ENCODE assay signal across 11 mouse cellular contexts in the genomic region with DNA sequence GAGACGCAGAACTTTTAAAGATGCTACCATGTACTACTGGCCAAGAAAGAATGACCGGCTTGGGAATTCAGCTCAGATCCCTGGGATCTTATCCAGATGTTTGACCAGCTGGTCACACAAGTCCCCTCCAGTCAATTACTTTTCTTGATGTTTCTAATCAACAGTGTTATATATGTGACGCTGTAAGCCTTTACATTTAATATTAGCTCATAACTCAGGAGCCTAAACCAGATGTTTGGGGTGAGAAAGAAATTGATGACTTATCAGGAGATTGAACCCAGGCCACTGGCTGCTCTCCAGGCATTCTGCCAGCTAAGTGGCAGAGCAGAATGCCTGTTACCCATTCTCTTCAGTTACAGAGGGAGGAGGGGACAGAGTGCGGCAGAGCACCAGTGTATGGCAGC. TPM values are rescaled to one million over a fixed set of nuclear protein-coding genes. Genes with fewer than 3 reads are reported as not detected.
A peak's percentile ranks its signal among the peaks of the same experiment; 100 is the strongest.
DNase-seq lines count a peak whose midpoint lies in the region; ATAC-seq and TF ChIP-seq lines count a peak whose summit lies in the region.
"Had no signal": no experiment of that assay in that cellular context is flagged by ENCODE, and none has a peak within 500 bp of the region (broad histone marks: within the 10 kb centered on the region; RNA-seq: fewer than 3 reads in every experiment).

No protein-coding gene starts in this region.

- WGBS in hindbrain, postnatal 0 days = 54% methylated on average over 4 of the region's 4 CpGs
- 60% methylated on average over 4 of the region's 4 CpGs for WGBS in hindbrain, embryonic 10.5 days
- 56% methylated on average over 4 of the region's 4 CpGs for WGBS in neural tube, embryonic 11.5 days
- WGBS in limb, embryonic 10.5 days = 23% methylated on average over 4 of the region's 4 CpGs
- 75% methylated on average over 4 of the region's 4 CpGs for WGBS in thymus, adult 2 months

- no peak overlapping the region for H3K9ac ChIP-seq in hindbrain, postnatal 0 days (replicated peaks; ENCODE audit: low read length)
- H3K9ac ChIP-seq in neural tube, embryonic 11.5 days (ENCODE audit: low read length) = no peak overlapping the region

- peak; percentile 5; the same call in 1 of the 2 replicates for ATAC-seq in hindbrain, postnatal 0 days
- ATAC-seq in neural tube, embryonic 11.5 days (ENCODE audit: insufficient read depth, low FRiP score, low TSS enrichment) = 0 out of 2 replicates have a peak, but pooled peaks have one; percentile 9

- H3K9me3 ChIP-seq in hindbrain, postnatal 0 days (ENCODE audit: low read length) = no peaks in the 10 kb centered on the region
- H3K9me3 ChIP-seq in hindbrain, embryonic 10.5 days = no peaks in the 10 kb centered on the region
- H3K9me3 ChIP-seq in neural tube, embryonic 11.5 days (ENCODE audit: control insufficient read depth, low read length) = no peaks in the 10 kb centered on the region
- no peaks in the 10 kb centered on the region for H3K9me3 ChIP-seq in limb, embryonic 10.5 days (replicated peaks)
- H3K9me3 ChIP-seq: G1E; heart, embryonic 10.5 days had no signal

- TF ChIP-seq CTCF in hindbrain, postnatal 0 days (IDR thresholded peaks at IDR 0.05; ENCODE audit: low read depth) = no peak
- no peak for TF ChIP-seq CTCF in thymus, adult 2 months (IDR thresholded peaks at IDR 0.05; ENCODE audit: borderline replicate concordance, control insufficient read depth, extremely low read depth, insufficient read depth, low read length, poor library complexity)

- no peak overlapping the region for H3K4me3 ChIP-seq in hindbrain, postnatal 0 days (ENCODE audit: low read length)
- no peak overlapping the region for H3K4me3 ChIP-seq in hindbrain, embryonic 10.5 days
- H3K4me3 ChIP-seq in neural tube, embryonic 11.5 days (ENCODE audit: low read depth, low read length) = no peak overlapping the region
- no peak overlapping the region for H3K4me3 ChIP-seq in limb, embryonic 10.5 days
- H3K4me3 ChIP-seq in thymus, adult 2 months (ENCODE audit: control insufficient read depth, insufficient read depth, low read length) = no peak overlapping the region
- H3K4me3 ChIP-seq: heart, embryonic 10.5 days had no signal

- no peak overlapping the region for H3K4me2 ChIP-seq in hindbrain, postnatal 0 days (ENCODE audit: low read depth, low read length)
- no peak overlapping the region for H3K4me2 ChIP-seq in neural tube, embryonic 11.5 days (ENCODE audit: low read depth)
- H3K4me2 ChIP-seq: liver, embryonic 11.5 days had no signal

- H3K27me3 ChIP-seq in hindbrain, postnatal 0 days (ENCODE audit: insufficient read depth, low read length) = no peaks in the 10 kb centered on the region
- H3K27me3 ChIP-seq in hindbrain, embryonic 10.5 days (ENCODE audit: insufficient read depth, poor library complexity, severe bottlenecking) = peaks cover 14% of the 10 kb centered on the region; the same call in 1 of the 2 replicates
- no peaks in the 10 kb centered on the region for H3K27me3 ChIP-seq in neural tube, embryonic 11.5 days (ENCODE audit: control insufficient read depth, insufficient read depth, low read length)
- peaks cover 52% of the 10 kb centered on the region for H3K27me3 ChIP-seq in limb, embryonic 10.5 days (ENCODE audit: low read depth, poor library complexity, severe bottlenecking)
- H3K27me3 ChIP-seq in thymus, adult 2 months (ENCODE audit: control insufficient read depth, insufficient read depth, low read length) = no peaks in the 10 kb centered on the region

- no peak overlapping the region for H3K27ac ChIP-seq in hindbrain, postnatal 0 days
- no peak overlapping the region for H3K27ac ChIP-seq in hindbrain, embryonic 10.5 days
- no peak overlapping the region for H3K27ac ChIP-seq in neural tube, embryonic 11.5 days (ENCODE audit: low read depth, low read length)
- H3K27ac ChIP-seq in limb, embryonic 10.5 days = peak overlapping the region; percentile 43; the same call in 1 of the 2 replicates
- no peak overlapping the region for H3K27ac ChIP-seq in thymus, adult 2 months (ENCODE audit: control insufficient read depth, insufficient read depth, low read length)
- H3K27ac ChIP-seq: heart, embryonic 10.5 days; macrophage had no signal

- no peak for TF ChIP-seq POLR2A in thymus, adult 2 months (IDR thresholded peaks at IDR 0.05; ENCODE audit: control insufficient read depth, extremely low read depth, insufficient read depth, low read length, poor library complexity)

- no peaks in the 10 kb centered on the region for H3K36me3 ChIP-seq in hindbrain, postnatal 0 days (ENCODE audit: insufficient read depth, low read length)
- H3K36me3 ChIP-seq in hindbrain, embryonic 10.5 days = no peaks in the 10 kb centered on the region
- no peaks in the 10 kb centered on the region for H3K36me3 ChIP-seq in neural tube, embryonic 11.5 days (ENCODE audit: control insufficient read depth, insufficient read depth, low read length)
- no peaks in the 10 kb centered on the region for H3K36me3 ChIP-seq in limb, embryonic 10.5 days
- no peaks in the 10 kb centered on the region for H3K36me3 ChIP-seq in thymus, adult 2 months (ENCODE audit: control insufficient read depth, insufficient read depth, low read length)
- H3K36me3 ChIP-seq: G1E; heart, embryonic 10.5 days had no signal

- H3K4me1 ChIP-seq in hindbrain, postnatal 0 days (ENCODE audit: insufficient read depth, low read length) = no peaks in the 10 kb centered on the region
- H3K4me1 ChIP-seq in hindbrain, embryonic 10.5 days (replicated peaks) = peaks cover 9% of the 10 kb centered on the region; the same call in 1 of the 2 replicates
- H3K4me1 ChIP-seq in neural tube, embryonic 11.5 days (ENCODE audit: control insufficient read depth, insufficient read depth, low read length) = peaks cover 4% of the 10 kb centered on the region; the same call in 1 of the 2 replicates
- H3K4me1 ChIP-seq in limb, embryonic 10.5 days = peaks cover 40% of the 10 kb centered on the region
- H3K4me1 ChIP-seq in thymus, adult 2 months (replicated peaks; ENCODE audit: control insufficient read depth, insufficient read depth, low read length) = no peaks in the 10 kb centered on the region
- H3K4me1 ChIP-seq: heart, embryonic 10.5 days had no signal

- DNase-seq in hindbrain, postnatal 0 days (ENCODE audit: low spot score) = no peak
- no peak for DNase-seq in hindbrain, embryonic 10.5 days (ENCODE audit: low spot score)
- DNase-seq in neural tube, embryonic 11.5 days (ENCODE audit: low spot score) = no peak
- no peak for DNase-seq in neural tube, embryonic 10.5 days (ENCODE audit: extremely low spot score, low spot score)
- peak; percentile 51 for DNase-seq in limb, embryonic 10.5 days (ENCODE audit: low spot score)
- no peak for DNase-seq in thymus, adult 2 months
- no peak for DNase-seq in spleen, postnatal 36 days (ENCODE audit: low spot score in 2 of 2)

RNA-seq across cellular contexts. Expression of a gene that starts 9.9 kb away (rescaled TPM):
- total RNA-seq in hindbrain, postnatal 0 days (2014; rRNA removed) = 36.5 and 39.4 TPM in 2 replicates
- 22.5 and 23.9 TPM in 2 replicates for polyA plus RNA-seq in hindbrain, postnatal 0 days (2015; fragmentation: Nextera tagmentation; extraction: Ambion mirVana)
- 36.0 and 38.8 TPM in 2 replicates for polyA plus RNA-seq in hindbrain, embryonic 10.5 days (2016; fragmentation: Nextera tagmentation; extraction: Ambion mirVana)
- polyA plus RNA-seq in neural tube, embryonic 11.5 days (2014; fragmentation: Nextera tagmentation; extraction: Ambion mirVana) = 36.6 and 43.0 TPM in 2 replicates
- 41.5 and 46.9 TPM in 2 replicates for polyA plus RNA-seq in limb, embryonic 10.5 days (2016; fragmentation: Nextera tagmentation; extraction: Ambion mirVana)
- 21.9 and 25.0 TPM in 2 replicates for polyA plus RNA-seq in thymus, adult 2 months (2012; rRNA removed)
